Mouse (Mus musculus) thymus, postnatal 10 days (tissue): Measurements from ENCODE around the gene Cox6a1.
A peak's percentile ranks its signal among the peaks of the same experiment; 100 is the strongest.

Experiments used
- DNase-seq, 2 experiments: peaks; one replicate each; pipeline ENCODE4 v3.0.0; 2021; ENCODE audit warnings: low spot score in 2 of 2

Cox6a1 gene

GRCm38 (mm10) chr5:115300792-115301614, 47.8 kb downstream of the Cox6a1 start, which contains the start of gene Dynll1:
Gene Dynll1, minus strand, starts transcription at chr5:115300999.
- peak; percentile 98 to 99 for DNase-seq

GRCm38 (mm10) chr5:115300035-115300744, 48.6 kb downstream of the Cox6a1 start:
- DNase-seq = peak; percentile 13 to 16

GRCm38 (mm10) chr5:115296347-115296746, 52.4 kb downstream of the Cox6a1 start:
- DNase-seq = no peak
